Mouse (Mus musculus): ENCODE results near the gene Scamp3. TPM values are rescaled to one million over a fixed set of nuclear protein-coding genes. Genes with fewer than 3 reads are reported as not detected.

Gene Scamp3
- polyA plus RNA-seq, 1 experiment from 2014 or later = 168 TPM

GRCm38 (mm10) chr3:89183959-89184315 lies 6.7 kb downstream of the Scamp3 start:
- Histone ChIP-seq H3K9ac (replicated peaks) (peak overlapping the region; percentile 94), H3K9me3 (replicated peaks) (no peaks in the 10 kb centered on the region), H3K27ac (replicated peaks) (peak overlapping the region; percentile 95), H3K36me3 (peaks cover 53% of the 10 kb centered on the region), H3K4me2 (peak overlapping the region; percentile 97), H3K4me1 (peaks cover 37% of the 10 kb centered on the region), H3K4me3 (replicated peaks) (peak overlapping the region; percentile 62), H3K27me3 (replicated peaks) (no peaks in the 10 kb centered on the region)
- ATAC-seq (ENCODE audit: low FRiP score) = no peak; the same call in 1 of the 2 replicates
- WGBS = 58% methylated on average over 6 of the region's 6 CpGs

GRCm38 (mm10) chr3:89187197-89187596 lies 9.9 kb downstream of the Scamp3 start:
- H3K4me1 ChIP-seq = peaks cover 30% of the 10 kb centered on the region
- H3K9me3 ChIP-seq (replicated peaks) = no peaks in the 10 kb centered on the region
- no peak overlapping the region for H3K27ac ChIP-seq (replicated peaks)
- H3K4me2 ChIP-seq = no peak overlapping the region
- H3K36me3 ChIP-seq = peaks cover 22% of the 10 kb centered on the region
- no peaks in the 10 kb centered on the region for H3K27me3 ChIP-seq (replicated peaks)
- H3K4me3 ChIP-seq (replicated peaks) = no peak overlapping the region
- 50% methylated on average over 23 of the region's 23 CpGs for WGBS
- H3K9ac ChIP-seq (replicated peaks) = no peak overlapping the region
- ATAC-seq (ENCODE audit: low FRiP score) = no peak

GRCm38 (mm10) chr3:89187690-89188477 lies 10.6 kb downstream of the Scamp3 start:
- 73% methylated on average over 18 of the region's 18 CpGs for WGBS

DNA sequence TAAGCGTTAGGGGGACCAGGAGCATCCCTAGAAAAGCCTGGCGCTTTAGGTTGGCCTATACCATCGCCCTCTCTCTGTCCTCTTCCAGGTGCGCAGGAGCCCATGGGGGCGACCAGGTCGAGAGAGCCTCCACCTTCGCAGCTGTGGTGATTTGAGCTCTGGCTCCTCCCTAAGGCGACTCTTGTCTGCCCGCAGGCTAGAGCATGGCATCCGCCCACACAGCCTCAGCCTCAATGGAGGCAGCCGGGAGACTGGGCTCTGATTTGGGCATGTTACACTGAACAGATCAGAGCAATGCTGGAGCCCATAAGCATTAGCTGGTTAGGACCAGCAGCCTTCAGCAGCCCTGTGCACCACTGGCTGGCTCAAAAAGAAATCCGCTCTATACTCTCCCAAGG lies 11.2 kb downstream of the Scamp3 start:
- 74% methylated on average over 12 of the region's 12 CpGs for WGBS
- no peaks in the 10 kb centered on the region for H3K27me3 ChIP-seq (replicated peaks)

More at GRCm38 (mm10) chr3:89187690-89188477, 10.6 kb downstream of the Scamp3 start:
- no peak overlapping the region for H3K27ac ChIP-seq (replicated peaks)
- no peak overlapping the region for H3K4me3 ChIP-seq (replicated peaks)
- H3K4me2 ChIP-seq = no peak overlapping the region
- peaks cover 25% of the 10 kb centered on the region for H3K4me1 ChIP-seq
- peaks cover 20% of the 10 kb centered on the region for H3K36me3 ChIP-seq
- ATAC-seq (ENCODE audit: low FRiP score) = no peak
- no peaks in the 10 kb centered on the region for H3K9me3 ChIP-seq (replicated peaks)
- no peak overlapping the region for H3K9ac ChIP-seq (replicated peaks)
- no peaks in the 10 kb centered on the region for H3K27me3 ChIP-seq (replicated peaks)

DNA sequence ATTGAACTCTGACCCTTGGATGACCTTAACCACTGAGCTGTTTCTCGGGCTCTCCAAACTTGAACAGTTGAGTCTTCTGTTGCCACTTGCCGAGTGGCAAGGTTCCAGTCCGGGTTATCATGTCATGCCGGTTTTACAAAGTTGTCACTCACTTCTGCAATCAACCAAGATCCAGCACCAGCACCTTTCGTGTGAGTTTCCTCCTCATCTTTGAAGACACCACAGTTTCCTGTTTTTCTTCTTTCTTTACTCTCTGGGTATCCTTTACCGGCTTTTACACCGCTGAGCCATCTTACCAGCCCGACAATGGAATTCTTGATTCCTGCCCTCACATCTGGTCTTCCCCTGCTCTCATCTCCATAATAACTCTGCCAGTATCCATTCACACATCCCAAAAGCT lies 13.2 kb downstream of the Scamp3 start:
- Histone ChIP-seq H3K36me3 (peaks cover 20% of the 10 kb centered on the region), H3K4me1 (peaks cover 4% of the 10 kb centered on the region), H3K9ac (replicated peaks) (no peak overlapping the region), H3K4me2 (no peak overlapping the region), H3K27ac (replicated peaks) (no peak overlapping the region), H3K27me3 (replicated peaks) (no peaks in the 10 kb centered on the region), H3K9me3 (replicated peaks) (no peaks in the 10 kb centered on the region), H3K4me3 (replicated peaks) (no peak overlapping the region)
- 87% methylated on average over 8 of the region's 8 CpGs for WGBS
- ATAC-seq (ENCODE audit: low FRiP score) = no peak

More for the DNA sequence above, 11.2 kb downstream of the Scamp3 start:
- ATAC-seq (ENCODE audit: low FRiP score) = no peak
- Histone ChIP-seq H3K4me1 (peaks cover 22% of the 10 kb centered on the region), H3K9ac (replicated peaks) (no peak overlapping the region), H3K36me3 (peaks cover 20% of the 10 kb centered on the region), H3K9me3 (replicated peaks) (no peaks in the 10 kb centered on the region), H3K4me3 (replicated peaks) (no peak overlapping the region), H3K4me2 (no peak overlapping the region), H3K27ac (replicated peaks) (no peak overlapping the region)

GRCm38 (mm10) chr3:89193351-89193750 lies 16.1 kb downstream of the Scamp3 start:
- Histone ChIP-seq H3K4me1 (peaks cover 11% of the 10 kb centered on the region), H3K4me3 (replicated peaks) (no peak overlapping the region), H3K9me3 (replicated peaks) (no peaks in the 10 kb centered on the region), H3K9ac (replicated peaks) (no peak overlapping the region), H3K27ac (replicated peaks) (no peak overlapping the region), H3K4me2 (no peak overlapping the region), H3K36me3 (peaks cover 7% of the 10 kb centered on the region), H3K27me3 (replicated peaks) (no peaks in the 10 kb centered on the region)
- no peak for ATAC-seq (ENCODE audit: low FRiP score)
- WGBS = 80% methylated on average over 1 of the region's 1 CpGs

GRCm38 (mm10) chr3:89193853-89194252 lies 16.6 kb downstream of the Scamp3 start:
- WGBS = 95% methylated on average over 2 of the region's 2 CpGs
- no peaks in the 10 kb centered on the region for H3K27me3 ChIP-seq (replicated peaks)
- peaks cover 11% of the 10 kb centered on the region for H3K4me1 ChIP-seq
- no peaks in the 10 kb centered on the region for H3K9me3 ChIP-seq (replicated peaks)
- no peak overlapping the region for H3K4me2 ChIP-seq
- peaks cover 2% of the 10 kb centered on the region; the same call in 1 of the 2 replicates for H3K36me3 ChIP-seq
- no peak for ATAC-seq (ENCODE audit: low FRiP score)
- H3K27ac ChIP-seq (replicated peaks) = no peak overlapping the region
- H3K4me3 ChIP-seq (replicated peaks) = no peak overlapping the region
- H3K9ac ChIP-seq (replicated peaks) = no peak overlapping the region

GRCm38 (mm10) chr3:89195979-89196877 lies 19.0 kb downstream of the Scamp3 start:
- H3K27me3 ChIP-seq (replicated peaks) = no peaks in the 10 kb centered on the region
- peaks cover 11% of the 10 kb centered on the region for H3K4me1 ChIP-seq
- WGBS = 9% methylated on average over 33 of the region's 33 CpGs
- ATAC-seq (ENCODE audit: low FRiP score) = peak; percentile 95
- H3K9ac ChIP-seq (replicated peaks) = peak overlapping the region; percentile 55
- peak overlapping the region; percentile 80 for H3K27ac ChIP-seq (replicated peaks)
- no peaks in the 10 kb centered on the region for H3K36me3 ChIP-seq
- peak overlapping the region; percentile 44 for H3K4me3 ChIP-seq (replicated peaks)
- no peaks in the 10 kb centered on the region for H3K9me3 ChIP-seq (replicated peaks)
- peak overlapping the region; percentile 66 for H3K4me2 ChIP-seq

GRCm38 (mm10) chr3:89199839-89200238 lies 22.6 kb downstream of the Scamp3 start:
- Histone ChIP-seq H3K4me1 (peaks cover 22% of the 10 kb centered on the region), H3K4me2 (no peak overlapping the region), H3K9ac (replicated peaks) (no peak overlapping the region), H3K4me3 (replicated peaks) (no peak overlapping the region), H3K9me3 (replicated peaks) (no peaks in the 10 kb centered on the region), H3K36me3 (peaks cover 4% of the 10 kb centered on the region; the same call in 1 of the 2 replicates), H3K27me3 (replicated peaks) (no peaks in the 10 kb centered on the region), H3K27ac (replicated peaks) (no peak overlapping the region)
- WGBS = 85% methylated on average over 3 of the region's 3 CpGs
- ATAC-seq (ENCODE audit: low FRiP score) = no peak

GRCm38 (mm10) chr3:89202253-89203141 lies 25.2 kb downstream of the Scamp3 start, which contains the start of gene Gba:
TSS of gene Gba (plus strand) at chr3:89202928.
- peak; percentile 89 for ATAC-seq (ENCODE audit: low FRiP score)
- H3K4me2 ChIP-seq = peak within 1 kb of the TSS; percentile 77
- WGBS = 26% methylated on average over 13 of the region's 13 CpGs

GRCm38 (mm10) chr3:89203142-89203514 lies 25.9 kb downstream of the Scamp3 start:
- peaks cover 11% of the 10 kb centered on the region for H3K4me1 ChIP-seq
- peak overlapping the region; percentile 63 for H3K9ac ChIP-seq (replicated peaks)

More at GRCm38 (mm10) chr3:89202253-89203141, 25.2 kb downstream of the Scamp3 start, which contains the start of gene Gba:
- peaks cover 28% of the 10 kb centered on the region for H3K36me3 ChIP-seq
- peak within 1 kb of the TSS; percentile 66 for H3K27ac ChIP-seq (replicated peaks)
- no peaks in the 10 kb centered on the region for H3K27me3 ChIP-seq (replicated peaks)
- H3K4me1 ChIP-seq = peaks cover 11% of the 10 kb centered on the region
- peak within 1 kb of the TSS; percentile 62 for H3K4me3 ChIP-seq (replicated peaks)
- no peaks in the 10 kb centered on the region for H3K9me3 ChIP-seq (replicated peaks)
- H3K9ac ChIP-seq (replicated peaks) = peak within 1 kb of the TSS; percentile 63

More at GRCm38 (mm10) chr3:89203142-89203514, 25.9 kb downstream of the Scamp3 start:
- Histone ChIP-seq H3K4me2 (peak overlapping the region; percentile 77), H3K27me3 (replicated peaks) (no peaks in the 10 kb centered on the region), H3K36me3 (peaks cover 34% of the 10 kb centered on the region), H3K4me3 (replicated peaks) (peak overlapping the region; percentile 62), H3K9me3 (replicated peaks) (no peaks in the 10 kb centered on the region), H3K27ac (replicated peaks) (peak overlapping the region; percentile 66)
- ATAC-seq (ENCODE audit: low FRiP score) = peak; percentile 48
- 46% methylated on average over 5 of the region's 5 CpGs for whole genome bisulfite sequencing
